Mouse (Mus musculus) spleen, embryonic (tissue): ENCODE measurements around the gene Etl4.

Source experiments
- CTCF ChIA-PET: fragments of 350-600 bp; sonication (Branson Sonifier 250); formaldehyde crosslinking; loops from one replicate; lab custom pipeline; 2022; lab: Charles Lee

The Etl4 gene

GRCm38 (mm10) chr2:20761751-20762150, 852.2 kb downstream of the Etl4 start:
- CTCF ChIA-PET, result no interaction called here

GRCm38 (mm10) chr2:20763511-20764212, 854.1 kb downstream of the Etl4 start:
- CTCF ChIA-PET, result no interaction called here

- CTCF ChIA-PET, result no interaction called here
Observed at GRCm38 (mm10) chr2:20764566-20765090, 855.0 kb downstream of the Etl4 start.

- CTCF ChIA-PET, result no interaction called here
Observed at GRCm38 (mm10) chr2:20768681-20769080, 859.1 kb downstream of the Etl4 start.

GRCm38 (mm10) chr2:20770171-20770570, 860.6 kb downstream of the Etl4 start:
- CTCF ChIA-PET, result no interaction called here

- CTCF ChIA-PET, result interaction anchor here (0.6 kb wide), 1 partner anchor 176 kb away, joined by 5 read pairs; no protein-coding TSS in a partner anchor
Observed at GRCm38 (mm10) chr2:20774462-20774861, 864.9 kb downstream of the Etl4 start.

GRCm38 (mm10) chr2:20776171-20776704, 866.7 kb downstream of the Etl4 start:
- CTCF ChIA-PET, result no interaction called here

- CTCF ChIA-PET, result no interaction called here
Observed at GRCm38 (mm10) chr2:20777931-20778330, 868.4 kb downstream of the Etl4 start.

- CTCF ChIA-PET, result interaction anchor here (0.7 kb wide), 1 partner anchor 14 kb away, joined by 3 read pairs; no protein-coding TSS in a partner anchor
Observed at GRCm38 (mm10) chr2:20779484-20780381, 870.2 kb downstream of the Etl4 start.

- CTCF ChIA-PET, result no interaction called here
Observed at GRCm38 (mm10) chr2:20801236-20801890, 891.8 kb downstream of the Etl4 start.

- CTCF ChIA-PET, result no interaction called here
Observed at GRCm38 (mm10) chr2:20811506-20811905, 901.9 kb downstream of the Etl4 start.

- CTCF ChIA-PET, result no interaction called here
Observed at GRCm38 (mm10) chr2:20813986-20814385, 904.4 kb downstream of the Etl4 start.

- CTCF ChIA-PET, result no interaction called here
Observed at GRCm38 (mm10) chr2:20818226-20818625, 908.6 kb downstream of the Etl4 start.

- CTCF ChIA-PET, result no interaction called here
Observed at GRCm38 (mm10) chr2:20826258-20826657, 916.7 kb downstream of the Etl4 start.

- CTCF ChIA-PET, result no interaction called here
Observed at GRCm38 (mm10) chr2:20830882-20831281, 921.3 kb downstream of the Etl4 start.

- CTCF ChIA-PET, result no interaction called here
Observed at GRCm38 (mm10) chr2:20831608-20832406, 922.2 kb downstream of the Etl4 start.

GRCm38 (mm10) chr2:20849346-20849745, 939.8 kb downstream of the Etl4 start:
- CTCF ChIA-PET, result no interaction called here
